Mouse (Mus musculus) limb, embryonic 10.5 days (tissue): ENCODE data around the gene Fam120a. TPM values are rescaled to one million over a fixed set of nuclear protein-coding genes. Genes with fewer than 3 reads are reported as not detected.

Experiments used
- DNase-seq: peaks from one replicate; pipeline ENCODE4 v3.0.0-alpha.2; 2017; ENCODE audit warnings: low spot score
- H3K27ac ChIP-seq: fragments of 300-500 bp; sonication (generic); 2 replicates; pipeline ENCODE4 v1.5.1; 2016; ENCODE audit warnings: mild to moderate bottlenecking
- H3K27me3 ChIP-seq: fragments of 300-500 bp; sonication (generic); 2 replicates; pipeline ENCODE4 v1.6.1; 2016; ENCODE audit warnings: low read depth, mild to moderate bottlenecking; ENCODE audit not compliant: poor library complexity, severe bottlenecking
- H3K36me3 ChIP-seq: fragments of 300-500 bp; sonication (generic); 2 replicates; pipeline ENCODE4 v1.6.1; 2016; ENCODE audit warnings: mild to moderate bottlenecking, moderate library complexity
- H3K4me1 ChIP-seq: fragments of 300-500 bp; sonication (generic); 2 replicates; pipeline ENCODE4 v1.6.1; 2016
- H3K4me3 ChIP-seq: fragments of 300-500 bp; sonication (generic); 2 replicates; pipeline ENCODE4 v1.5.1; 2016; ENCODE audit warnings: mild to moderate bottlenecking, moderate library complexity
- H3K9me3 ChIP-seq: fragments of 300-500 bp; sonication (generic); replicated peaks from 2 replicates; pipeline ENCODE4 v1.6.1; 2016; ENCODE audit warnings: mild to moderate bottlenecking
- WGBS: fragments of 180-500 bp; shearing (Covaris S2); methylation state at CpG from one replicate; pipeline ENCODE4 v1.1.7; 2016; 5-methylcytosine and 5-hydroxymethylcytosine counted together
- polyA plus RNA-seq: library from polyadenylated mRNA; unstranded; fragments of >200 nt; fragmentation: Nextera tagmentation; extraction: Ambion mirVana; gene quantifications from 2 replicates; pipeline ENCODE4 v1.2.1, GENCODE M21; 2016

The Fam120a gene
- polyA plus RNA-seq, 1 experiment from 2014 or later: 15.3 TPM

DNA sequence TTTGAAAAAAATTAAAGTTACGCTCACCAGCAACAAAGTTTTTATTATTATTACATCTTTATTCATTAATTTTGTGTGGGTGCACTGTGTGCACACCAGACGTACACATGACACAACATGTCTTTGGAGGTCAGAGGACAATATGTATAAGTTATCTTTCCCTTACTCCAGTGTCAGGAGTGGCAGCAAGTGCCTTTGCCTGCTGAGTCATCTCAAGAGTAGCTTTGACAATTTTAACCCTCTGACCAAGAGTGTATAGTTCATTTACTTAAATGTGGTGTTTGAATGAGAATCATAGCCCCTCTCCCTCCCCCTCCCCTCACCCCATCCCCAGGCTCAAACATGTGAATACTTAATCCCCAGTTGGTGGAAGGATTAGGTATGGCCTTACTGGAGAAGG is 40.2 kb downstream of the Fam120a start:
- Histone ChIP-seq H3K9me3 (no peaks in the 10 kb centered on the region), H3K27ac (no peak overlapping the region), H3K36me3 (peaks cover 81% of the 10 kb centered on the region), H3K27me3 (no peaks in the 10 kb centered on the region), H3K4me3 (no peak overlapping the region), H3K4me1 (no peaks in the 10 kb centered on the region)
- DNase-seq: no peak
- WGBS: 97% methylated on average over 2 of the region's 2 CpGs

DNA sequence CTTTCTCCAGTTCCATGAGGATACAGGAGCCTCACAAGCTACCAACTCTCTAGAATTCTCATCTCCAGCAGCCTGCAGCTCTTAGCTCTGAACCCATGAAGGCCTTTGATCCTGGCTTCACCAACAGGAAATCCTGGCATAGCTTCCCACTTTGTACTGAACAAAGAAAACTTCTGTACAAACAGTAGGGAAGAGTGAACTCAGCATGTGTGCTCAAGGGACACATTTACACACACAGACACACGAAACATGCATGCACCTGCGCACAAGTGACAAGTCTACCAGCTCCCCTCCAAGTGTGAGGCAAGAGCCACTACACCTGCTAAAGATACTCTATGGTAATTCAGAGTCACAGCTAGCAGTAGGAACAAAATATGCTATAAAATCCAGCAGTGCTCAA is 45.1 kb downstream of the Fam120a start:
- Histone ChIP-seq H3K9me3 (no peaks in the 10 kb centered on the region), H3K36me3 (peaks cover 79% of the 10 kb centered on the region), H3K27ac (no peak overlapping the region), H3K4me1 (no peaks in the 10 kb centered on the region), H3K27me3 (no peaks in the 10 kb centered on the region), H3K4me3 (no peak overlapping the region)
- 87% methylated on average over 2 of the region's 2 CpGs for WGBS
- no peak for DNase-seq

DNA sequence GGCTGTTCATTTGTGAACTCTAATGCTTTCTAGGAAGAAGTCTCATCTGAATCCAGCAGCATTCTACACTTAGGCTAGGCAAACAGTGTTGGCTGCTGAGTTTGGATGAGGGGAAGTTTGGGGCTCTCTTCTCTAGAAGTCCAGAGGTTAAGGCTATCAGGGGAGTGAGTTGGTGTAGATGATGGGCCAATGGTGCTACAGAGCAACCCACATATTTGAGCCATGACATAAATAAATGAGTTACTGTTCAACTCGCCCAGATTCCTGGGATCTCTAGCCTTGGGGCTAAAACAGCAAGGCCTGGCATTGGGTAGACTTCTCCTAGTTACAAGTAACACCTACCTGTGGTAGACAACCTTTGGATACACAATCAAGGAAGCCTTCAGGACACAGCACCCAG is 46.6 kb downstream of the Fam120a start:
- Histone ChIP-seq H3K27me3 (no peaks in the 10 kb centered on the region), H3K4me3 (no peak overlapping the region), H3K9me3 (no peaks in the 10 kb centered on the region), H3K27ac (no peak overlapping the region), H3K36me3 (peaks cover 82% of the 10 kb centered on the region), H3K4me1 (no peaks in the 10 kb centered on the region)
- no peak for DNase-seq
- 88% methylated on average over 1 of the region's 1 CpGs for WGBS

DNA sequence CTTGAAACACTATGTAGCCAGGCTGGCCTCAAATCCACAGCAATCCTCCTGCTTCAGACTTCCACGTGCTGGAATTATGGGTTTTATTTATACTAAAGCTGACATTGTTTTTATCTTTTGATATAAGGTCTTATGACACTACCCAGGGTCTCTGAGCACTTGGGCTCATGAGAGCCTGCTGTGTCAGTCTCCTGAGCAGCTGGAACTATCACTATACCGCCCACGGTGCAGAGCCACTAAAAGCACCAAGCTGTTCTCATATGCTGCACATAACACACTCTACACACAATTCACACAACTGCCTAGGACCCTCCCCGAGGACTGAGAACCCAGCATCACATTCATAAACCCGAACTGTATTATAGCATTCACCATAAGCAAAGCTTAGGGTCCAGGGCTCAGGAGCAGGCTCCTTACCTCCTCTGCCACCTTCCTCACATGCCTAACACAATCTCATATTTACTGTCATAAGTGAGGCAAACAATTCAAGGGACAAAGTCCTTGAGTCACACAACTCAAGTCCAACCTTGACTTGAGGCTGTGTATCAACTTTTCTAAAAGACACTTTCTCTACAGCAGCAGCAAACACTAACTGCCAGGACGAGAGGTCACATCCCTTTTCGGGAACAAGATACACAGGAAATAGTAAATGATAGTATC is 47.9 kb downstream of the Fam120a start:
- Histone ChIP-seq H3K27ac (no peak overlapping the region), H3K4me3 (no peak overlapping the region), H3K36me3 (peaks cover 87% of the 10 kb centered on the region), H3K27me3 (no peaks in the 10 kb centered on the region), H3K4me1 (no peaks in the 10 kb centered on the region), H3K9me3 (no peaks in the 10 kb centered on the region)
- WGBS: 92% methylated on average over 7 of the region's 7 CpGs
- no peak for DNase-seq

DNA sequence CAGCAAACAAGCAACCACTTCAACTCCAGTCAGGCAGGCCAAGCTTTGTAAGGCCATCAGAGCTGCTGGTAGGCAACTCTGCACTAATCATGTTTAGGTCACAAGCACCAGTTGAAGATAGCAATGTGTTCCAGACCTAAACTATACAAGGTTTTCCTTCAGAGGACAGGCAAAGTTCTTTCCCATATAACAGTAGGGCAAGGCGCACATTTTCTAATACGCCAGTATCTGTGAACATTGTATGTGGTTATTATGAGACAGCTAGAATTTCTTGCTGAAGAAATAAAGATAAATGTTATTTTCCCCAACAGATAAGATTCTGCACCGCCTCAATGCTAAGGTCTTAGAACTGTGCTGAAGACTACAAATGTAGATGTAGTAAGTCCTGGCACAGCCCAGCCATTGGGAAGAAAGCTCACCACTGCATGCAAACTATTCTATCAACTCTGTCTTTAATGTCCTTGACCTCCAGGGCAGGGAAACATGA is 50.7 kb downstream of the Fam120a start:
- WGBS: 94% methylated on average over 3 of the region's 3 CpGs
- no peak overlapping the region for H3K27ac ChIP-seq
- no peaks in the 10 kb centered on the region for H3K4me1 ChIP-seq
- no peaks in the 10 kb centered on the region for H3K27me3 ChIP-seq
- DNase-seq: no peak
- H3K9me3 ChIP-seq: no peaks in the 10 kb centered on the region
- H3K36me3 ChIP-seq: peaks cover 94% of the 10 kb centered on the region
- H3K4me3 ChIP-seq: no peak overlapping the region

DNA sequence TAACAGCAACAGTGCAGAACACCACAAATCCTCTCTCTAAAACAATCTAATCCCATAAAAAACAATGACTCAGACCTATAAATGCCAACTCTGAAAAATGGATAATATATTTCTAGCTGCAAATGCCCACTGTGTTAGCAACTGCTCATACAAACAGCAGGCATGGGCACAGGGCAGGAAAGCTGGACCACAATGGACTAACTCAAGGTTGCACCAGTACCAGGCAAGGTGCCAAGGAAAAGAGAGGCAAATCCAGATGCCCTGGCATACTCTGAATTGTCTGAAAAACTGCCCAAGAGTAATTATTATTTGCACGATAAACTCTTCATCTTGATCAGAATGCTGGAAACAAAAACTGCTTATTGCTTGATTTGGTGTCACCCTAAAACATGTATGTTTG is 54.1 kb downstream of the Fam120a start:
- Histone ChIP-seq H3K4me1 (no peaks in the 10 kb centered on the region), H3K9me3 (no peaks in the 10 kb centered on the region), H3K27me3 (no peaks in the 10 kb centered on the region), H3K36me3 (peaks cover 93% of the 10 kb centered on the region), H3K27ac (no peak overlapping the region), H3K4me3 (no peak overlapping the region)
- DNase-seq: no peak
- 98% methylated on average over 1 of the region's 1 CpGs for WGBS

DNA sequence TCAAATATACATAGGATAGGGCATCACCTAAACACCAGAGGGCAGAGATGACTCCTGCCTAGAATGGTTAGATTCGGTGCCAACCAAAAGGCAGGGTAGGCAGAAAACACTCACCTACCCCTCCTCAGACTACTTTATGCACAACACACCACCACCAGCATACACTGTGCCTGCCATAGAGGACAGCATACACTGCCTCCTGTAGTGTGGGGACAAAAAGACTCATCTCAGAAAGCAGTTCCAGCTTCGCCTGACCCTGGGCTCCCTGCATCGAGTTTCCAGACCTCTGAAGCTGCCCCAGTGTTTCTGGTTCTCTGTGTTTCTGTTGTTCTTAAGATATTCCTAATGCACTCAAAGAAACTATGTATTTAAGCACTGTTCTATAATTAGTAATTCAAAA is 54.7 kb downstream of the Fam120a start:
- peaks cover 95% of the 10 kb centered on the region for H3K36me3 ChIP-seq
- H3K4me1 ChIP-seq: no peaks in the 10 kb centered on the region
- no peak for DNase-seq
- no peaks in the 10 kb centered on the region for H3K9me3 ChIP-seq
- no peak overlapping the region for H3K27ac ChIP-seq
- H3K27me3 ChIP-seq: no peaks in the 10 kb centered on the region
- WGBS: 91% methylated on average over 3 of the region's 3 CpGs
- no peak overlapping the region for H3K4me3 ChIP-seq

DNA sequence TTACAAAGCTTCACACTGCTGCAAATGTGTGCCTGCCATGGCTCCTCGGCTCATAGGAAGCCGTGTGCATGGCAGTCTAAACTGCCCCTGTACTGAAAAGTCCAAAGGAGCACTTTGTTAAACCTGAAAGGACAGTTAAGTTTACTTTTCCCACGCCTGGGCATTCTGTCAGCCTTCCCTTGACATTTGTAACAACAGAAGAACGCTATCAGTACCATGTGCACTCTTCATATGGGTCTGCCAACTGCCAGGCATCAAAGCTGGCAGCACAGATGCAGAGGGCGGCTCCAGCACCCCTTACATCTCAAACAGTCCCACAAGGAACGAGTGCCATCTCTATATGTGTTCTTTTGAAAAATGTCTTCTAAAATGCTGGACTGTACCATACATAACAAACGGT is 56.4 kb downstream of the Fam120a start:
- 89% methylated on average over 7 of the region's 7 CpGs for WGBS
- no peak for DNase-seq
- H3K4me1 ChIP-seq: no peaks in the 10 kb centered on the region
- H3K27ac ChIP-seq: no peak overlapping the region
- H3K36me3 ChIP-seq: peaks cover 95% of the 10 kb centered on the region
- H3K27me3 ChIP-seq: no peaks in the 10 kb centered on the region
- no peaks in the 10 kb centered on the region for H3K9me3 ChIP-seq
- no peak overlapping the region for H3K4me3 ChIP-seq

DNA sequence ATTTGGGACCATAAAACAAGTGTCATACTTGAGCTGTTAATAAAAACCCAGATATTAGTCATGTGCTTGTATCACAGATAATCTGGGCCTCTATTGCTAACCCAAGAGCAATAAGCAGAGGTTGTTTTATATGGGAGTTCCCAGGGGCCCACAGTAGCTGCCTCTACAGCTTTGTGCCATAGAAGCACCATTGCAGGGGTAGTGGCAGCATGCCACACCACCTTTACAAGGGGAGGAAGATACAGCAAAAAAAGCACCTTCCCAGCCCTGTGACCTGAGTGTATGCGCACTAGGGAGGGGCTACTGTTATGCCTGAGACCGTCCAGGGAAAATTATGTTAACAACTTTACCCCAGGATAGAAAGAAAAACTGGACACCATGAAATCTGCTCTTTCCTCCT is 62.4 kb downstream of the Fam120a start:
- no peaks in the 10 kb centered on the region for H3K9me3 ChIP-seq
- no peaks in the 10 kb centered on the region for H3K4me1 ChIP-seq
- no peak for DNase-seq
- H3K27ac ChIP-seq: no peak overlapping the region
- H3K4me3 ChIP-seq: no peak overlapping the region
- no peaks in the 10 kb centered on the region for H3K27me3 ChIP-seq
- peaks cover 92% of the 10 kb centered on the region for H3K36me3 ChIP-seq
- WGBS: 100% methylated on average over 2 of the region's 2 CpGs

DNA sequence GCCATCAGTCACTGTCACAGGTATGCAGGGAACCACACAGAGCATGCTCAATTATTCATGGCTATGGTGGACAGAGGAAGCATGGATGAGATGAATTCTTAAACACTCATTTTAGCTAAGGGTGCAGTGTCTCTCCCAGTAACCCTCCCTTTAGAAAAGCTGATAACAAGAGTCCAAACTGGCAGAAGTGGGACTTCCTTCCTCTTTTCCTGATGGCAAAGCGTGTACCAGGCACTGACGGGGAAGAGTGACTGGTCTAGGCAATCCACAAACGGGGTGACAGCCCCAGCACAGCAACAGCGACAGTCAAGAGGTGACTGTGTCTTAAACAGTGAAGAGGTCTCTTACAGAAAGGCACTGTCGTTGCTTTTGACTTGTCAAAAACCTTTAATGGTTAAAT is 72.4 kb downstream of the Fam120a start:
- Histone ChIP-seq H3K4me1 (no peaks in the 10 kb centered on the region), H3K27me3 (no peaks in the 10 kb centered on the region), H3K4me3 (no peak overlapping the region), H3K36me3 (peaks cover 92% of the 10 kb centered on the region), H3K27ac (no peak overlapping the region), H3K9me3 (no peaks in the 10 kb centered on the region)
- no peak for DNase-seq
- WGBS: 90% methylated on average over 5 of the region's 5 CpGs

DNA sequence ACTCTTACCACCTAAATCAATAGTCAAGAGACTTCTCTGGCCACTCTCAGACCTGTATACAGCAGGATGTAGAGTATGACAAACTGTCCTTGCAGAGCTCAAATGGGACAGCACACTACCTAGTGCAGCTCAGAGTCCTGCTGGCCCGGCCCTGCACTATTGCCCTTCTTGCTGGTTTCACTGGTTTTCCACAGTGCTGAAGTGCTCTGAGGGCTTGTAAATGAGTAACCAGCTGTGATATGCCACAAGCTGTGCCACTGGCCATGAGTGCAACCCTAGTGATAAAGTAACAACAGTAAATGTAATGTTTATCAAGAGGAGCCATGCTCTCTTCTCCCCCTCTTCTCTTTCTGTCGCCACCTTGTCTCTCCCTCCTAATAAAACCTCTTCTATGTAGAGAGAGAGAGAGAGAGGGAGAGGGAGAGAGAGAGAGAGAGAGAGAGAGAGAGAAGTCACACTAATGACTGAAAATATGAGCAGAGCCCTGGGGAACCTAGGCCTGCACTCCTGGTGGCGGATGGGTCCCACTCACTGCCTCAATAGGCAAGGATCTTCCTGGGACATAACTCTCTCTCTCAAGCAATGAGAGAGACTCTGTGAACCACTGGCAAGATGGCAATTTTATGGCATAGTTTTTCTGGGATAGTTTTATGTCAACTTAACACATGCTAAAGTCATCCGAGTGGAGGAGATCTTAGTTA is 77.4 kb downstream of the Fam120a start:
- no peaks in the 10 kb centered on the region for H3K27me3 ChIP-seq
- no peak overlapping the region for H3K27ac ChIP-seq
- H3K4me3 ChIP-seq: no peak overlapping the region
- H3K36me3 ChIP-seq: peaks cover 94% of the 10 kb centered on the region
- 97% methylated on average over 4 of the region's 4 CpGs for WGBS
- no peaks in the 10 kb centered on the region for H3K4me1 ChIP-seq
- no peaks in the 10 kb centered on the region for H3K9me3 ChIP-seq
- DNase-seq: no peak

DNA sequence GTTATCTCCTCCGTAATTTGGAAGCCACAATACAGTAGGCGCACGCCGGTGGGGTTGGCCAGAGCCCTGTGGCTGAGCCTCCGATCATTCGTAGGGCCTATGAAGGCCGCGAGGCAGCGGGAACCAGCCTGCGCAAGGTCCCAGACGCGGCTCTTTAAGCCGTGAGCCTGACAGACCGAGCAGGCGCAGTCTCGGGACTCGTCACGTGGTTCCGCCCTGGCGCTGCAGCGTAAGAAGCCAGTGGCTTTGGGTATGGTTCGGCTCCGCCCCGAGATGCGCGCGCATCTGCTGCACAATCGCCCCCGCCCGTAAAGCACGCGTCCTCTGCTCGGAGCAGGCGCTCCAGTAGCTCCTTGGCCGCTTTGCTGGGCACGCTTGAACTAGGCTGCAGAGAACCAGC is 89.3 kb downstream of the Fam120a start:
- Histone ChIP-seq H3K4me1 (peaks cover 14% of the 10 kb centered on the region), H3K27me3 (no peaks in the 10 kb centered on the region), H3K36me3 (peaks cover 46% of the 10 kb centered on the region), H3K4me3 (peak overlapping the region; percentile 56), H3K9me3 (no peaks in the 10 kb centered on the region), H3K27ac (peak overlapping the region; percentile 91)
- DNase-seq: peak; percentile 99
- under 1% methylated on average over 36 of the region's 36 CpGs for WGBS

DNA sequence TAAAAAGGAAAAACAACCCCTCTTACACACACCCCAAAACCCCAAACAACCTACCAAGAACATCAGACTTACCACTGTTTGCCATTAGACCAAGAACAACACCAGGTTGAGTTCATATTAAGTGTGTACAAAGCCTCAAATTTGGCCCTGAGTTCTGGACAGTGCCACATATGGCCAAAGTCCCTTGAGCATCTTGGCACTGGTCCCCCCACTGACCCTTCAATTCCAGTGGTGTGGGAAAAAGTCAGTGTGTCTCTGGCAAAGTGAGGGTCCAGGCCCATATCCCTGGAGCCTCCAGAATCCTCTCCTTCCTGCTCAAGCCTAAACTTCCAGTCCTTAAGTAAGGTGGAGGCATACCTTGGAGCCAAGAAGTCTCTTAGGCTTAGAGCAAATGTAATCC is 90.0 kb downstream of the Fam120a start:
- Histone ChIP-seq H3K9me3 (no peaks in the 10 kb centered on the region), H3K27me3 (no peaks in the 10 kb centered on the region), H3K36me3 (peaks cover 41% of the 10 kb centered on the region), H3K27ac (peak overlapping the region; percentile 91), H3K4me1 (peaks cover 14% of the 10 kb centered on the region), H3K4me3 (peak overlapping the region; percentile 56)
- DNase-seq: no peak
